Mouse (Mus musculus): ENCODE results near the gene Abhd2. TPM values are rescaled to one million over a fixed set of nuclear protein-coding genes. Genes with fewer than 3 reads are reported as not detected.

The Abhd2 gene
- polyA plus RNA-seq, 1 experiment from 2014 or later, result 13.2 TPM

DNA sequence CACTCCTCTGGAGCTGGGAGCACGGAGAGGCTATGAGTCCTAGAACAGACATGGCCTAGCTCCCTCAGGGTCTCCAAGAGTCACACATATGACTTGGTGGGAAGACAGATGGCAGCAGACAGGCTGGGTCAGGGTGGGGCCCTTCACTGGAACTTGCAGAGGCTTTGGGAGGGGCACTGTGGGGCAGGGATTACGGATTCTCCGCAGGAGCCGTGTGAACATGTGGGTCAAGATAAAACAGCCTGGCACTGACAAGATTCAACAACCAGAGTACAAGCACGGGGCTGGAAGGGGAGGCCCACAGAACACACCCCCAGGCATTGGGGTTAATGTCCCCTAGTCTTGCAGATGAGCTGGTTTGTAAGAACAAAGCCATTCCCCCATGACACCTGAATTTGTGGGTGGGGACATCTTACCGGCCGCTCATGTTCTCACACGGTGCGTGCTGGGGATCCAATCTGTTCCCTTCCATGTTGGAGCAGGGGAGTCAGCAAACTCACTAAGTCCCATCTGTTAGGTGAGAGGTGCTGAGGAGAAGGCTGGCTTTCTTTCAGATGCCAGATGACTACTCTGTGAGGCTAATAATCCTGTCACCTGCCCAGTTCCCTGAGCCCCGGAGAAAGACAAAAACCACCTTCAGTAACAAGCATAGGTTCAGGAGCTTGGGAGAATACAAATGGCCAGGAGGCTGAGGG lies 30.9 kb upstream of the Abhd2 start:
- Histone ChIP-seq H3K36me3 (ENCODE audit: control insufficient read depth, insufficient read depth, low read length) (no peaks in the 10 kb centered on the region), H3K9me3 (ENCODE audit: control insufficient read depth, low read length) (no peaks in the 10 kb centered on the region), H3K4me3 (ENCODE audit: low read depth, low read length) (no peak overlapping the region), H3K9ac (ENCODE audit: low read length) (no peak overlapping the region), H3K27me3 (ENCODE audit: control insufficient read depth, insufficient read depth, low read length) (no peaks in the 10 kb centered on the region), H3K27ac (ENCODE audit: low read depth, low read length) (no peak overlapping the region), H3K4me2 (ENCODE audit: low read depth, low read length, severe bottlenecking) (no peak overlapping the region), H3K4me1 (replicated peaks; ENCODE audit: control insufficient read depth, insufficient read depth, low read length) (no peaks in the 10 kb centered on the region)
- ATAC-seq (replicated peaks; ENCODE audit: low FRiP score) (no peak), DNase-seq (ENCODE audit: low spot score) (no peak)
- 78% methylated on average over 10 of the region's 10 CpGs for WGBS

DNA sequence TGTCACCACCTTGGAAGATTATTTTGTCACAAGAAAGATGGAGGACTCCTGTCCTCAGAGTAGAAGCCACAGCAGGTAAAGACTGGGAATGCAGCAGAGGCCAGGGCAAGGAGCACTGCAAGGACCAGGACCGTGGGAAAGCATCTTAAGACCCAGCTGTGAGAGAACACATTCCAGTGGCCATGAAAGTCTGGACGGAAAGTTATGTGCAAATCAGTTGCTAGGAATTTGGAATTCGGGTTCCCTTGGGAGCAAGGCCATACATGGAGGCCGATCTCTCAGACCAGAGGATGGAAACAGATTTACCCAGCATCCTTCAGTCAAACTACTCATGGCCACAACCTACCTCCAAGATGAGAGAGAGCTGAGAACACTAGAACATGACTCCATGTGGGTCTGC lies 29.8 kb upstream of the Abhd2 start:
- no peaks in the 10 kb centered on the region for H3K27me3 ChIP-seq (ENCODE audit: control insufficient read depth, insufficient read depth, low read length)
- H3K27ac ChIP-seq (ENCODE audit: low read depth, low read length), result no peak overlapping the region
- H3K36me3 ChIP-seq (ENCODE audit: control insufficient read depth, insufficient read depth, low read length), result no peaks in the 10 kb centered on the region
- H3K4me1 ChIP-seq (replicated peaks; ENCODE audit: control insufficient read depth, insufficient read depth, low read length), result no peaks in the 10 kb centered on the region
- no peak overlapping the region for H3K9ac ChIP-seq (ENCODE audit: low read length)
- ATAC-seq (replicated peaks; ENCODE audit: low FRiP score) (no peak), DNase-seq (ENCODE audit: low spot score) (no peak)
- 72% methylated on average over 4 of the region's 4 CpGs for WGBS
- no peak overlapping the region for H3K4me2 ChIP-seq (ENCODE audit: low read depth, low read length, severe bottlenecking)
- H3K4me3 ChIP-seq (ENCODE audit: low read depth, low read length), result no peak overlapping the region
- H3K9me3 ChIP-seq (ENCODE audit: control insufficient read depth, low read length), result no peaks in the 10 kb centered on the region

DNA sequence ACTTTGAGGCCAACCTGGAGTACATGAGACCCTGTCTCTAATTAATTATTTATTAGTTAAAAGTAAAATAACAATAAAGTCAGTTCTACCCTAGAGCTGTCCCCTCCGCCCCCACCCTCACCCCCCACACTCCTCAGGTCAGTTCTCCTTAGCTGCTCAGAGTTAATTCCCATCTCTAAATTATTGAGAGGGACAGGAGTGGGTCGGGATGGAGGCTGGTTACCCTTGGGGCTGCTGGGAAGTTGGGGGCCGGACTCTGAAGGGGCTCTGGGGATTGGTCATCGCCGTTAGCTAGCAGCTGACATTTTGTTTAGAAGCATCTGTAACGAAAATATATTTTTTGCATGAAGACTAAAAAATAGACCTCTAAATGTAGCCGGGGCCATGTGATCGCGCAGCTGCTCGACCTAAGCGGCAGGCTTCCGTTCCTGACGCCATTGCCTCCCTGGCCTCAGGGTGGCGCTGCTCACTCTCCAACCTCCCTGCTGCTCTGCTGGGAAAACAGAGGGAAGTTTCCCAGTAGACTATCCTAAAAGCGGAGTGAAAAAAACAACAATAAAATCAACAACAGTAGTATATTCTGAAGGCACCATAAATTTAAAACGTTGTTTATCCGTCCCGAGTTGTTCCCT lies 26.8 kb upstream of the Abhd2 start:
- peak; percentile 81 for DNase-seq (ENCODE audit: low spot score)
- H3K4me1 ChIP-seq (replicated peaks; ENCODE audit: control insufficient read depth, insufficient read depth, low read length), result no peaks in the 10 kb centered on the region
- peak overlapping the region; percentile 3; the same call in 1 of the 2 replicates for H3K4me3 ChIP-seq (ENCODE audit: low read depth, low read length)
- peak; percentile 74 for ATAC-seq (replicated peaks; ENCODE audit: low FRiP score)
- H3K9me3 ChIP-seq (ENCODE audit: control insufficient read depth, low read length), result no peaks in the 10 kb centered on the region
- no peaks in the 10 kb centered on the region for H3K36me3 ChIP-seq (ENCODE audit: control insufficient read depth, insufficient read depth, low read length)
- peak overlapping the region; percentile 23; the same call in 1 of the 2 replicates for H3K9ac ChIP-seq (ENCODE audit: low read length)
- H3K4me2 ChIP-seq (ENCODE audit: low read depth, low read length, severe bottlenecking), result peak overlapping the region; percentile 31; the same call in 1 of the 2 replicates
- no peaks in the 10 kb centered on the region for H3K27me3 ChIP-seq (ENCODE audit: control insufficient read depth, insufficient read depth, low read length)
- no peak overlapping the region for H3K27ac ChIP-seq (ENCODE audit: low read depth, low read length)
- 17% methylated on average over 18 of the region's 18 CpGs for WGBS

- 73% methylated on average over 1 of the region's 1 CpGs for WGBS
- H3K4me2 ChIP-seq (ENCODE audit: low read depth, low read length, severe bottlenecking), result no peak overlapping the region
- H3K36me3 ChIP-seq (ENCODE audit: control insufficient read depth, insufficient read depth, low read length), result no peaks in the 10 kb centered on the region
- ATAC-seq (replicated peaks; ENCODE audit: low FRiP score) (no peak), DNase-seq (ENCODE audit: low spot score) (no peak)
- no peak overlapping the region for H3K4me3 ChIP-seq (ENCODE audit: low read depth, low read length)
- no peaks in the 10 kb centered on the region for H3K9me3 ChIP-seq (ENCODE audit: control insufficient read depth, low read length)
- H3K4me1 ChIP-seq (replicated peaks; ENCODE audit: control insufficient read depth, insufficient read depth, low read length), result no peaks in the 10 kb centered on the region
- H3K9ac ChIP-seq (ENCODE audit: low read length), result no peak overlapping the region
- H3K27ac ChIP-seq (ENCODE audit: low read depth, low read length), result no peak overlapping the region
- H3K27me3 ChIP-seq (ENCODE audit: control insufficient read depth, insufficient read depth, low read length), result no peaks in the 10 kb centered on the region
These were observed 25.6 kb upstream of the Abhd2 start for GRCm38 (mm10) chr7:79247408-79247807.

- no peaks in the 10 kb centered on the region for H3K36me3 ChIP-seq (ENCODE audit: control insufficient read depth, insufficient read depth, low read length)
- H3K27me3 ChIP-seq (ENCODE audit: control insufficient read depth, insufficient read depth, low read length), result no peaks in the 10 kb centered on the region
- DNase-seq (ENCODE audit: low spot score), result no peak
- WGBS, result 75% methylated on average over 7 of the region's 7 CpGs
- no peak overlapping the region for H3K4me3 ChIP-seq (ENCODE audit: low read depth, low read length)
- ATAC-seq (replicated peaks; ENCODE audit: low FRiP score), result no peak
- no peaks in the 10 kb centered on the region for H3K4me1 ChIP-seq (replicated peaks; ENCODE audit: control insufficient read depth, insufficient read depth, low read length)
- H3K4me2 ChIP-seq (ENCODE audit: low read depth, low read length, severe bottlenecking), result no peak overlapping the region
- no peak overlapping the region for H3K27ac ChIP-seq (ENCODE audit: low read depth, low read length)
- no peaks in the 10 kb centered on the region for H3K9me3 ChIP-seq (ENCODE audit: control insufficient read depth, low read length)
- no peak overlapping the region for H3K9ac ChIP-seq (ENCODE audit: low read length)
These were observed 25.1 kb upstream of the Abhd2 start for GRCm38 (mm10) chr7:79247881-79248389.

DNA sequence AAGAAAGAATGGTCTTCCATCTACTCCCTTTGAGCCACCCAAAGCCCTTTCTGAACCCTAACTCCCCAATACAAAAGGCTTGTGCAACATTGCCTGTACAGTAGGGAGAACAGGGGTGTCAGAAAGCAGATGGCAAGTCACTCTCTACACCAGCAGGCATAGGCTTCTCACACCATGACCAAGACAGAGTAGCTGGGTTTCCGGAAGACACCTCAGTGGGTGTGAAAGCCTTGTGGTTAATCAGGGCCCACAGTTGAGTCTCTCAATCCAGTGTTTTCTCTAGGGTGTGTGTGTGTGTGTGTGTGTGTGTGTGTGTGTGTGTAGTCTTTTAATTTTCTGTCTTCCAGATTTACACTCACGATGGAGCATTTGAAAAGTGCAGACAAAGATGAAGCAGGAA lies 23.4 kb upstream of the Abhd2 start:
- H3K36me3 ChIP-seq (ENCODE audit: control insufficient read depth, insufficient read depth, low read length), result no peaks in the 10 kb centered on the region
- no peak overlapping the region for H3K4me3 ChIP-seq (ENCODE audit: low read depth, low read length)
- WGBS, result 88% methylated on average over 2 of the region's 2 CpGs
- H3K4me2 ChIP-seq (ENCODE audit: low read depth, low read length, severe bottlenecking), result no peak overlapping the region
- no peak overlapping the region for H3K9ac ChIP-seq (ENCODE audit: low read length)
- ATAC-seq (replicated peaks; ENCODE audit: low FRiP score) (no peak), DNase-seq (ENCODE audit: low spot score) (no peak)
- no peaks in the 10 kb centered on the region for H3K4me1 ChIP-seq (replicated peaks; ENCODE audit: control insufficient read depth, insufficient read depth, low read length)
- H3K9me3 ChIP-seq (ENCODE audit: control insufficient read depth, low read length), result no peaks in the 10 kb centered on the region
- H3K27me3 ChIP-seq (ENCODE audit: control insufficient read depth, insufficient read depth, low read length), result no peaks in the 10 kb centered on the region
- H3K27ac ChIP-seq (ENCODE audit: low read depth, low read length), result no peak overlapping the region

GRCm38 (mm10) chr7:79254248-79254888 lies 18.6 kb upstream of the Abhd2 start:
- WGBS, result 91% methylated on average over 3 of the region's 3 CpGs
- Histone ChIP-seq H3K4me2 (ENCODE audit: low read depth, low read length, severe bottlenecking) (no peak overlapping the region), H3K4me1 (replicated peaks; ENCODE audit: control insufficient read depth, insufficient read depth, low read length) (no peaks in the 10 kb centered on the region), H3K36me3 (ENCODE audit: control insufficient read depth, insufficient read depth, low read length) (no peaks in the 10 kb centered on the region), H3K9me3 (ENCODE audit: control insufficient read depth, low read length) (no peaks in the 10 kb centered on the region), H3K9ac (ENCODE audit: low read length) (no peak overlapping the region), H3K27ac (ENCODE audit: low read depth, low read length) (no peak overlapping the region), H3K27me3 (ENCODE audit: control insufficient read depth, insufficient read depth, low read length) (no peaks in the 10 kb centered on the region), H3K4me3 (ENCODE audit: low read depth, low read length) (no peak overlapping the region)
- no peak for ATAC-seq (replicated peaks; ENCODE audit: low FRiP score)
- no peak for DNase-seq (ENCODE audit: low spot score)

DNA sequence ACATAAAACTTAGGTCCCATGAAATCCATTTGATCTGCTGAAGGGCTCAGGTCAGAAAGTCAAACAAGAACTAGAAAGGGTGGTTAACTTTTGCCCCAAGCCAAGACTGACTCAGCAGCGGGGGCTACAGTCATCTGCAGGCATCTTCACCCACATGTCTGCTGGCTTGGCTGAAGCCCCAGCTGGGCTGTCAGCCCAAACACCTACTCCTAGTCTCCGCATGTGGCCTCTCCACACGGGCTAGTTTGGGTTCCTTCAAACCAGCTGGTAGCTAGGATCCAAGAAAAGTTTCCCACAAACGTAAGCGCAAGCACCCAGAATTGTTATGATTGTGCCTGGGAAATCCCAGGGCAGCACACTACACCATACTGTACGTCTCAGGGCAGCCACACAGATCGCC lies 17.6 kb upstream of the Abhd2 start:
- H3K4me3 ChIP-seq (ENCODE audit: low read depth, low read length), result no peak overlapping the region
- H3K27me3 ChIP-seq (ENCODE audit: control insufficient read depth, insufficient read depth, low read length), result no peaks in the 10 kb centered on the region
- no peaks in the 10 kb centered on the region for H3K9me3 ChIP-seq (ENCODE audit: control insufficient read depth, low read length)
- H3K4me2 ChIP-seq (ENCODE audit: low read depth, low read length, severe bottlenecking), result no peak overlapping the region
- no peak overlapping the region for H3K9ac ChIP-seq (ENCODE audit: low read length)
- no peaks in the 10 kb centered on the region for H3K36me3 ChIP-seq (ENCODE audit: control insufficient read depth, insufficient read depth, low read length)
- DNase-seq (ENCODE audit: low spot score), result no peak
- no peaks in the 10 kb centered on the region for H3K4me1 ChIP-seq (replicated peaks; ENCODE audit: control insufficient read depth, insufficient read depth, low read length)
- ATAC-seq (replicated peaks; ENCODE audit: low FRiP score), result no peak
- no peak overlapping the region for H3K27ac ChIP-seq (ENCODE audit: low read depth, low read length)
- 91% methylated on average over 7 of the region's 7 CpGs for WGBS

Measured in forebrain, embryonic 11.5 days (tissue).